Mouse (Mus musculus): ENCODE results near the gene Unc119b. TPM values are rescaled to one million over a fixed set of nuclear protein-coding genes. Genes with fewer than 3 reads are reported as not detected.
"Not testable (repeated sequence)": the region's sequence is repeated elsewhere in the genome, so short reads cannot be mapped to it uniquely, and the experiment has no call there.

The Unc119b gene
- total RNA-seq, 2 experiments from 2014 or later: 38.9 to 45.3 TPM

GRCm38 (mm10) chr5:115089592-115090268, 45.0 kb downstream of the Unc119b start:
- DNase-seq: no peak

- DNase-seq: no peak
Observed at GRCm38 (mm10) chr5:115085675-115086074, 49.1 kb downstream of the Unc119b start.

- DNase-seq: no peak
Observed at GRCm38 (mm10) chr5:115083492-115083891, 51.3 kb downstream of the Unc119b start.

- DNase-seq: no peak
Observed at GRCm38 (mm10) chr5:115081636-115082035, 53.1 kb downstream of the Unc119b start.

- peak; percentile 79 to 83 for DNase-seq
Observed at GRCm38 (mm10) chr5:115076144-115076901, 58.5 kb downstream of the Unc119b start.

GRCm38 (mm10) chr5:115074749-115075148, 60.0 kb downstream of the Unc119b start:
- no peak for DNase-seq

GRCm38 (mm10) chr5:115073306-115073705, 61.5 kb downstream of the Unc119b start:
- DNase-seq: not testable (repeated sequence)

Other genes with a start within 250 kb of the Unc119b start
- 10 to 100 TPM; 14.9 to 17.2 TPM for gene Oasl2, start 238.0 kb downstream of the Unc119b start, total RNA-seq (2021)
- 1 to 10 TPM; 1.8 to 2.4 TPM for gene Oasl1, start 211.7 kb downstream of the Unc119b start, total RNA-seq (2021)
- gene 2210016L21Rik, start 192.8 kb downstream of the Unc119b start, total RNA-seq (2021): 10 to 100 TPM; 41.4 to 45.7 TPM
- under 1 TPM in 1 of 2 experiments, not detected in 1; 0.10 TPM for gene Hnf1a, start 163.9 kb downstream of the Unc119b start, total RNA-seq (2021)
- gene Sppl3, start 123.8 kb downstream of the Unc119b start, total RNA-seq (2021): 10 to 100 TPM; 52.0 to 54.1 TPM
- gene Gm10401, start 36.7 kb downstream of the Unc119b start, total RNA-seq (2021): not detected
- 100 to 1,000 TPM; 156 to 220 TPM for gene Acads, start 15.6 kb downstream of the Unc119b start, total RNA-seq (2021)
- 100 to 1,000 TPM; 184 to 197 TPM for gene Mlec, start 23.2 kb upstream of the Unc119b start, total RNA-seq (2021)
- 10 to 100 TPM; 34.8 to 42.3 TPM for gene Cabp1, start 59.4 kb upstream of the Unc119b start, total RNA-seq (2021)
- 10 to 100 TPM; 76.3 to 85.9 TPM for gene Pop5, start 100.9 kb upstream of the Unc119b start, total RNA-seq (2021)
- 100 to 1,000 TPM; 232 to 275 TPM for gene Rnf10, start 137.9 kb upstream of the Unc119b start, total RNA-seq (2021)
- gene Coq5, start 144.7 kb upstream of the Unc119b start, total RNA-seq (2021): 10 to 100 TPM; 54.2 to 61.9 TPM
- gene Dynll1, start 166.0 kb upstream of the Unc119b start, total RNA-seq (2021): 100 to 1,000 TPM; 211 to 322 TPM
- gene Srsf9, start 192.2 kb upstream of the Unc119b start, total RNA-seq (2021): 10 to 100 TPM; 73.7 to 77.0 TPM
- 10 to 100 TPM; 17.7 to 21.7 TPM for gene Gatc, start 206.2 kb upstream of the Unc119b start, total RNA-seq (2021)
- gene Triap1, start 206.2 kb upstream of the Unc119b start, total RNA-seq (2021): 10 to 100 TPM; 32.4 to 47.5 TPM
- gene Cox6a1, start 214.0 kb upstream of the Unc119b start, total RNA-seq (2021): 1,000 to 10,000 TPM; 1,319 to 1,418 TPM

Data from adrenal gland, postnatal 36 days (tissue).